Mouse (Mus musculus) erythroblast, embryonic 14.5 days (primary cell): Measurements from ENCODE around the gene Bag6.

ENCODE experiments used
- GATA1 ChIP-seq: IDR thresholded peaks from 2 replicates; pipeline ENCODE4 v1.6.1; 2012; ENCODE audit warnings: low read length, inconsistent platforms, mixed read lengths
- TAL1 ChIP-seq: IDR thresholded peaks from 3 replicates; pipeline ENCODE4 v1.6.1; 2012; ENCODE audit warnings: low read length, inconsistent platforms, mixed read lengths

GRCm38 (mm10) chr17:35096597-35096996, 38.4 kb upstream of the Bag6 start:
- no peak for TF ChIP-seq GATA1
- no peak for TF ChIP-seq TAL1
